Mouse (Mus musculus) brain, embryonic 14.5 days (tissue): ENCODE results near the gene Olfr1466.

Source experiments
- CTCF ChIP-seq: fragments of 200-500 bp; IDR thresholded peaks from 2 replicates; pipeline ENCODE4 v1.5.1; 2012; ENCODE audit warnings: inconsistent platforms, mild to moderate bottlenecking, moderate library complexity, borderline replicate concordance; ENCODE audit not compliant: insufficient read depth, insufficient read length; ENCODE audit errors: extremely low read depth
- POLR2A ChIP-seq: fragments of 200-500 bp; IDR thresholded peaks from 2 replicates; pipeline ENCODE4 v1.6.1; 2012; ENCODE audit warnings: mild to moderate bottlenecking, inconsistent platforms, borderline replicate concordance; ENCODE audit not compliant: poor library complexity, insufficient read depth, insufficient read length, severe bottlenecking; ENCODE audit errors: extremely low read depth

DNA sequence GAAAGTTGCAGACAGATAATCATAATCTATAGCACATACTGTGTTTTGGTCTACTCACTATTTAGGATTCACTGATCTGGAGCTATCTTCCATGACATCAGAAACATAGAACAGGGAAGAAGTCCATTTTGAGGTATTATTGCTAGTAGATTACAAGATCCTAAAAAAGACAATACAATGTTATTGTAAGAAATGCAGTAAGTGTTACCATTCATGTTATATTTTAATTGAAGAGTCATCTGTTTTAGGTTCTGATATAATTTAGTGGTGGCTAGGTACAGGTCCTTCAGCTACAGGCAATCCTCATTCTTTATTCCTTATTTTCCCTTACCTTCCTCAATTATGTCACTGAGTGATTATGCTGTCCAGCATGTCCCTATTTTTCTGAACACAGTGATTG lies 23.2 kb upstream of the Olfr1466 start, which contains the start of gene Olfr1465:
- TF ChIP-seq CTCF (no peak), POLR2A (no peak)
